8 mouse cellular contexts compared by ENCODE assay signal in genomic region chr14:76532257-76533169, GRCm38 (mm10). TPM values are rescaled to one million over a fixed set of nuclear protein-coding genes. Genes with fewer than 3 reads are reported as not detected.
DNase-seq lines count a peak whose midpoint lies in the region; ATAC-seq and TF ChIP-seq lines count a peak whose summit lies in the region.

No protein-coding gene starts in this region.

- peak overlapping the region; percentile 60 to 77 for H3K4me3 ChIP-seq in MEL (ENCODE audit: control insufficient read depth in 1 of 2, insufficient read depth in 1 of 2, low read depth in 2 of 2, low read length in 2 of 2)
- peak overlapping the region; percentile 41 for H3K4me3 ChIP-seq in forebrain, embryonic 10.5 days
- H3K4me3 ChIP-seq in kidney, embryonic 14.5 days (ENCODE audit: low read length): peak overlapping the region; percentile 10; the same call in 1 of the 2 replicates
- H3K4me3 ChIP-seq in megakaryocyte, embryonic 14.5 days (replicated peaks): peak overlapping the region; percentile 6
- no peak overlapping the region; the same call in 1 of the 2 replicates for H3K4me3 ChIP-seq in stomach, embryonic 16.5 days (replicated peaks; ENCODE audit: low read length)

- H3K36me3 ChIP-seq in MEL (ENCODE audit: control insufficient read depth in 1 of 2, insufficient read depth in 2 of 2, low read length in 2 of 2): peaks cover 0 to 20% of the 10 kb centered on the region in 2 experiments; a peak in 2 of 4 replicates
- H3K36me3 ChIP-seq in forebrain, embryonic 10.5 days (replicated peaks): no peaks in the 10 kb centered on the region
- H3K36me3 ChIP-seq in kidney, embryonic 14.5 days (ENCODE audit: control insufficient read depth, insufficient read depth, low read length): no peaks in the 10 kb centered on the region
- H3K36me3 ChIP-seq in megakaryocyte, embryonic 14.5 days (replicated peaks; ENCODE audit: low read length): no peaks in the 10 kb centered on the region
- no peaks in the 10 kb centered on the region for H3K36me3 ChIP-seq in stomach, embryonic 16.5 days (ENCODE audit: control insufficient read depth, insufficient read depth, low read length)

- no peak for TF ChIP-seq RAD21 in MEL (IDR thresholded peaks at IDR 0.05; ENCODE audit: low read depth, low read length)

- WGBS in forebrain, embryonic 10.5 days: 48% methylated on average over 20 of the region's 20 CpGs
- 31% methylated on average over 20 of the region's 20 CpGs for WGBS in kidney, embryonic 14.5 days
- 31% methylated on average over 20 of the region's 20 CpGs for WGBS in stomach, embryonic 16.5 days

- no peaks in the 10 kb centered on the region for H3K27me3 ChIP-seq in MEL (ENCODE audit: control insufficient read depth in 1 of 2, insufficient read depth in 2 of 2, low read length in 2 of 2)
- H3K27me3 ChIP-seq in forebrain, embryonic 10.5 days (ENCODE audit: poor library complexity, severe bottlenecking): no peaks in the 10 kb centered on the region
- no peaks in the 10 kb centered on the region for H3K27me3 ChIP-seq in kidney, embryonic 14.5 days (ENCODE audit: control insufficient read depth, insufficient read depth, low read length)
- peaks cover 14% of the 10 kb centered on the region for H3K27me3 ChIP-seq in megakaryocyte, embryonic 14.5 days (replicated peaks)
- no peaks in the 10 kb centered on the region for H3K27me3 ChIP-seq in stomach, embryonic 16.5 days (ENCODE audit: control insufficient read depth, insufficient read depth, low read length)

- peak overlapping the region; percentile 66 for H3K9ac ChIP-seq in MEL (ENCODE audit: control insufficient read depth, low read depth, low read length, poor library complexity, severe bottlenecking)
- no peak overlapping the region; the same call in 1 of the 2 replicates for H3K9ac ChIP-seq in kidney, embryonic 14.5 days (ENCODE audit: low read depth, low read length)
- peak overlapping the region; percentile 24 for H3K9ac ChIP-seq in stomach, embryonic 16.5 days (ENCODE audit: low read length)

- TF ChIP-seq CTCF in MEL (IDR thresholded peaks at IDR 0.05 in 2 of 3, conservative IDR thresholded peaks at IDR 0.05 in 1 of 3; ENCODE audit: control insufficient read depth in 1 of 3, insufficient read depth in 1 of 3, low read depth in 2 of 3, low read length in 3 of 3, poor library complexity in 1 of 3, severe bottlenecking in 1 of 3): no peak

- peak overlapping the region; percentile 99 for H3K27ac ChIP-seq in MEL (ENCODE audit: control insufficient read depth, low read depth, low read length)
- H3K27ac ChIP-seq in forebrain, embryonic 10.5 days: peak overlapping the region; percentile 85
- H3K27ac ChIP-seq in kidney, embryonic 14.5 days (ENCODE audit: low read depth, low read length): peak overlapping the region; percentile 91
- H3K27ac ChIP-seq in stomach, embryonic 16.5 days (ENCODE audit: low read length): peak overlapping the region; percentile 62; the same call in 1 of the 2 replicates

- ATAC-seq in kidney, embryonic 14.5 days (ENCODE audit: low FRiP score, low TSS enrichment): peak; percentile 78
- ATAC-seq in stomach, embryonic 16.5 days (ENCODE audit: insufficient read depth, low FRiP score): peak; percentile 69

- TF ChIP-seq POLR2A in MEL (IDR thresholded peaks at IDR 0.05; ENCODE audit: control insufficient read depth in 1 of 2, insufficient read depth in 1 of 2, low read depth in 1 of 2, low read length in 2 of 2, poor library complexity in 1 of 2): peak; percentile 72 to 86; a peak in 3 of 4 replicates

- no peaks in the 10 kb centered on the region; the same call in 1 of the 2 replicates for H3K79me2 ChIP-seq in MEL (ENCODE audit: control insufficient read depth, insufficient read depth, low read length, poor library complexity)

- TF ChIP-seq EP300 in MEL (IDR thresholded peaks at IDR 0.05; ENCODE audit: low read depth in 1 of 2, low read length in 2 of 2): peak; percentile 94 to 97

- no peaks in the 10 kb centered on the region for H3K9me3 ChIP-seq in MEL (replicated peaks; ENCODE audit: insufficient read depth, low read length)
- H3K9me3 ChIP-seq in forebrain, embryonic 10.5 days: no peaks in the 10 kb centered on the region
- H3K9me3 ChIP-seq in kidney, embryonic 14.5 days (ENCODE audit: control insufficient read depth, low read length): no peaks in the 10 kb centered on the region
- no peaks in the 10 kb centered on the region for H3K9me3 ChIP-seq in megakaryocyte, embryonic 14.5 days
- H3K9me3 ChIP-seq in stomach, embryonic 16.5 days (replicated peaks; ENCODE audit: control insufficient read depth, low read length): no peaks in the 10 kb centered on the region

- H3K4me2 ChIP-seq in kidney, embryonic 14.5 days (replicated peaks; ENCODE audit: low read depth, low read length): peak overlapping the region; percentile 33; the same call in 1 of the 2 replicates
- H3K4me2 ChIP-seq in stomach, embryonic 16.5 days (ENCODE audit: low read depth, low read length): peak overlapping the region; percentile 37

- H3K4me1 ChIP-seq in MEL (ENCODE audit: control insufficient read depth in 1 of 2, insufficient read depth in 2 of 2, low read length in 2 of 2): peaks cover 11 to 29% of the 10 kb centered on the region in 2 experiments
- H3K4me1 ChIP-seq in forebrain, embryonic 10.5 days: peaks cover 51% of the 10 kb centered on the region
- peaks cover 50% of the 10 kb centered on the region for H3K4me1 ChIP-seq in kidney, embryonic 14.5 days (ENCODE audit: control insufficient read depth, insufficient read depth, low read length)
- peaks cover 57% of the 10 kb centered on the region for H3K4me1 ChIP-seq in megakaryocyte, embryonic 14.5 days
- H3K4me1 ChIP-seq in stomach, embryonic 16.5 days (ENCODE audit: control insufficient read depth, insufficient read depth, low read length): peaks cover 30% of the 10 kb centered on the region

- DNase-seq in adrenal gland, postnatal 25 days: peak; percentile 28
- no peak for DNase-seq in adrenal gland, adult 18-20 months (ENCODE audit: low spot score in 2 of 2)
- peak; percentile 95 for DNase-seq in MEL (ENCODE audit: low read depth, low spot score)
- DNase-seq in forebrain, embryonic 10.5 days (ENCODE audit: extremely low spot score, low spot score): peak; percentile 76
- DNase-seq in layer of hippocampus, adult 9-10 months (ENCODE audit: low spot score): no peak

TF ChIP-seq in MEL, 35 proteins besides CTCF, POLR2A, EP300 and RAD21 (continues in another document):
- peak; percentile 70 for TF ChIP-seq TBP (IDR thresholded peaks at IDR 0.05; ENCODE audit: low read depth, low read length)
- no peak for TF ChIP-seq NRF1 (IDR thresholded peaks at IDR 0.05; ENCODE audit: insufficient read depth, low read depth, low read length, poor library complexity, severe bottlenecking)
- TF ChIP-seq JUND (IDR thresholded peaks at IDR 0.05; ENCODE audit: low read depth, low read length): no peak
- TF ChIP-seq NELFE (IDR thresholded peaks at IDR 0.05; ENCODE audit: low read depth, low read length): peak; percentile 84
- TF ChIP-seq E2F4 (IDR thresholded peaks at IDR 0.05; ENCODE audit: borderline replicate concordance, low read depth, low read length): 0 out of 2 replicates have a peak, but pooled peaks have one; percentile 9
- peak; percentile 92 for TF ChIP-seq TAL1 (IDR thresholded peaks at IDR 0.05; ENCODE audit: low read length)
- peak; percentile 28; the same call in 1 of the 2 replicates for TF ChIP-seq BHLHE40 (IDR thresholded peaks at IDR 0.05; ENCODE audit: borderline replicate concordance, low read depth, low read length)
- TF ChIP-seq SMC3 (IDR thresholded peaks at IDR 0.05; ENCODE audit: low read depth, low read length): no peak
- no peak for TF ChIP-seq ZC3H11A (IDR thresholded peaks at IDR 0.05; ENCODE audit: low read depth, low read length)
- peak; percentile 91 for TF ChIP-seq ETS1 (IDR thresholded peaks at IDR 0.05; ENCODE audit: low read depth, low read length)
- peak; percentile 85; the same call in 1 of the 2 replicates for TF ChIP-seq ZMIZ1 (IDR thresholded peaks at IDR 0.05; ENCODE audit: low read depth, low read length)
- peak; percentile 87 for TF ChIP-seq ZNF384 (IDR thresholded peaks at IDR 0.05; ENCODE audit: low read depth, low read length)
- TF ChIP-seq GABPA (IDR thresholded peaks at IDR 0.05; ENCODE audit: low read depth, low read length): no peak
- peak; percentile 96 for TF ChIP-seq MAX (IDR thresholded peaks at IDR 0.05; ENCODE audit: low read length)
- TF ChIP-seq TCF12 (IDR thresholded peaks at IDR 0.05; ENCODE audit: low read depth, low read length): peak; percentile 96
- no peak for TF ChIP-seq POLR2AphosphoS5 (IDR thresholded peaks at IDR 0.05; ENCODE audit: borderline replicate concordance, low read depth, low read length)
- peak; percentile 74 for TF ChIP-seq MXI1 (IDR thresholded peaks at IDR 0.05; ENCODE audit: low read depth, low read length)
- peak; percentile 99 for TF ChIP-seq USF1 (IDR thresholded peaks at IDR 0.05; ENCODE audit: low read depth, low read length)
- no peak; the same call in none of the 2 replicates for TF ChIP-seq HCFC1 (IDR thresholded peaks at IDR 0.05; ENCODE audit: low read depth, low read length)
- TF ChIP-seq MYB (IDR thresholded peaks at IDR 0.05; ENCODE audit: low read depth, low read length): no peak
- TF ChIP-seq MAZ (IDR thresholded peaks at IDR 0.05; ENCODE audit: low read depth, low read length): 0 out of 2 replicates have a peak, but pooled peaks have one; percentile 31
- TF ChIP-seq SIN3A (IDR thresholded peaks at IDR 0.05; ENCODE audit: low read length): no peak; the same call in none of the 2 replicates
- TF ChIP-seq ZKSCAN1 (IDR thresholded peaks at IDR 0.05; ENCODE audit: low read depth, low read length): no peak
- peak; percentile 61 to 89; a peak in 3 of 4 replicates for TF ChIP-seq USF2 (IDR thresholded peaks at IDR 0.05; ENCODE audit: borderline replicate concordance in 1 of 2, insufficient read depth in 1 of 2, low read depth in 1 of 2, low read length in 2 of 2)
- TF ChIP-seq GATA1 (IDR thresholded peaks at IDR 0.05; ENCODE audit: low read depth, low read length): peak; percentile 99
- TF ChIP-seq CHD1 (IDR thresholded peaks at IDR 0.05; ENCODE audit: low read depth, low read length): peak; percentile 23; the same call in 1 of the 2 replicates

RNA-seq across cellular contexts. Expression of gene Serp2, which starts 24.2 kb away (rescaled TPM):
- 4.9 and 5.8 TPM in 2 replicates for total RNA-seq in adrenal gland, postnatal 25 days (2021)
- total RNA-seq in adrenal gland, adult 18-20 months (2021): 1 to 10 TPM; 4.8 to 5.0 TPM
- 0.26 and 0.42 TPM in 2 replicates for total RNA-seq in MEL (2012; rRNA removed)
- polyA plus RNA-seq in MEL (2012; ENCODE audit: insufficient read depth in 1 of 2, insufficient read length in 2 of 2, low read depth in 1 of 2, low replicate concordance in 2 of 2, missing spikeins in 1 of 2): under 1 TPM in 1 of 2 experiments, not detected in 1; 0.56 TPM
- 24.9 and 25.2 TPM in 2 replicates for polyA plus RNA-seq in forebrain, embryonic 10.5 days (2016; fragmentation: Nextera tagmentation; extraction: Ambion mirVana)
- 15.2 and 16.2 TPM in 2 replicates for polyA plus RNA-seq in kidney, embryonic 14.5 days (2014; fragmentation: Nextera tagmentation; extraction: Ambion mirVana)
- polyA plus RNA-seq in megakaryocyte, embryonic 14.5 days (2012; ENCODE audit: insufficient read depth, low replicate concordance): 0.47 TPM in 1 of 2 replicates, not detected in the other
- polyA plus RNA-seq in stomach, embryonic 16.5 days (2015; fragmentation: Nextera tagmentation; extraction: Ambion mirVana): 7.8 and 8.8 TPM in 2 replicates

Comparison
In these comparisons a context has a peak if more than half of its experiments do, and no peak if none do; other contexts are left out.
1. DNase-seq: peak in adrenal gland, postnatal 25 days (single experiment), MEL (single experiment) and forebrain, embryonic 10.5 days (single experiment); none in adrenal gland, adult 18-20 months (0 of 2) and layer of hippocampus, adult 9-10 months (single experiment).
2. Peak in every context shown above with its lines, with median percentiles within 50 percentile points of each other: H3K27ac ChIP-seq.